Mouse (Mus musculus) heart, embryonic 16.5 days (tissue): ENCODE measurements around the gene Rbfox1. TPM values are rescaled to one million over a fixed set of nuclear protein-coding genes. Genes with fewer than 3 reads are reported as not detected.

Experiments
- ATAC-seq: fragments of 200-750 bp; cut with Nextera tagmentation; replicated peaks from 2 replicates; pipeline ENCODE4 v1.8.0; 2017; ENCODE audit warnings: moderate number of reproducible peaks; ENCODE audit not compliant: insufficient read depth, low FRiP score; ENCODE audit errors: extremely low read depth
- H3K27ac ChIP-seq: fragments of 300-500 bp; sonication (generic); 2 replicates; pipeline ENCODE4 v1.5.1; 2014; ENCODE audit warnings: mild to moderate bottlenecking, low read length, control low read depth, moderate library complexity
- H3K27me3 ChIP-seq: fragments of 300-500 bp; sonication (generic); 2 replicates; pipeline ENCODE4 v1.6.1; 2014; ENCODE audit warnings: low read length, mixed read lengths; ENCODE audit not compliant: control insufficient read depth, insufficient read depth
- H3K36me3 ChIP-seq: fragments of 300-500 bp; sonication (generic); 2 replicates; pipeline ENCODE4 v1.6.1; 2014; ENCODE audit not compliant: control insufficient read depth, insufficient read depth
- H3K4me1 ChIP-seq: fragments of 300-500 bp; sonication (generic); 2 replicates; pipeline ENCODE4 v1.6.1; 2014; ENCODE audit warnings: low read length, mixed read lengths; ENCODE audit not compliant: control insufficient read depth, insufficient read depth
- H3K4me2 ChIP-seq: fragments of 300-500 bp; sonication (generic); 2 replicates; pipeline ENCODE4 v1.6.1; 2014; ENCODE audit warnings: low read depth, mild to moderate bottlenecking, control low read depth, low read length
- H3K4me3 ChIP-seq: fragments of 300-500 bp; sonication (generic); 2 replicates; pipeline ENCODE4 v1.5.1; 2014; ENCODE audit warnings: mild to moderate bottlenecking, control low read depth, low read length
- H3K9ac ChIP-seq: fragments of 300-500 bp; sonication (generic); 2 replicates; pipeline ENCODE4 v1.6.1; 2014; ENCODE audit warnings: low read length, control low read depth
- H3K9me3 ChIP-seq: fragments of 300-500 bp; sonication (generic); replicated peaks from 2 replicates; pipeline ENCODE4 v1.6.1; 2016; ENCODE audit warnings: low read length; ENCODE audit not compliant: control insufficient read depth
- WGBS: fragments of 180-500 bp; shearing (Covaris S2); extraction: QIAGEN DNeasy Blood & Tissue Kit; methylation state at CpG from one replicate; pipeline ENCODE4 v1.1.7; 2014; 5-methylcytosine and 5-hydroxymethylcytosine counted together
- polyA plus RNA-seq: library from polyadenylated mRNA; unstranded; fragments of >200 nt; fragmentation: Nextera tagmentation; extraction: Ambion mirVana; gene quantifications from 2 replicates; pipeline ENCODE4 v1.2.1, GENCODE M21; 2015

Rbfox1 gene
- polyA plus RNA-seq, result 5.9 and 6.1 TPM in 2 replicates

- Histone ChIP-seq H3K27me3 (peaks cover 28% of the 10 kb centered on the region), H3K4me2 (peak within 1 kb of the TSS; percentile 82), H3K4me3 (peak within 1 kb of the TSS; percentile 53), H3K4me1 (peaks cover 2% of the 10 kb centered on the region; the same call in 1 of the 2 replicates), H3K36me3 (no peaks in the 10 kb centered on the region), H3K9me3 (no peaks in the 10 kb centered on the region), H3K27ac (no peak within 1 kb of the TSS), H3K9ac (peak within 1 kb of the TSS; percentile 25; the same call in 1 of the 2 replicates)
- 1% methylated on average over 69 of the region's 69 CpGs for WGBS
- no peak; the same call in 1 of the 2 replicates for ATAC-seq
Observed at GRCm38 (mm10) chr16:5884746-5885689, at the start of gene Rbfox1. TSS of gene Rbfox1 (plus strand) at chr16:5885355.

- 75% methylated on average over 2 of the region's 2 CpGs for WGBS
- Histone ChIP-seq H3K27ac (no peak overlapping the region), H3K4me1 (0 out of 2 replicates have a peak, but pooled peaks cover 2% of the 10 kb centered on the region), H3K36me3 (no peaks in the 10 kb centered on the region), H3K4me2 (no peak overlapping the region), H3K27me3 (no peaks in the 10 kb centered on the region), H3K9ac (no peak overlapping the region), H3K9me3 (0 out of 2 replicates have a peak, but pooled peaks cover 2% of the 10 kb centered on the region), H3K4me3 (no peak overlapping the region)
- ATAC-seq, result no peak
Observed at GRCm38 (mm10) chr16:5836744-5837143, 48.4 kb upstream of the Rbfox1 start.

GRCm38 (mm10) chr16:5841167-5841566 lies 44.0 kb upstream of the Rbfox1 start:
- no peak overlapping the region for H3K4me3 ChIP-seq

GRCm38 (mm10) chr16:5845645-5846044 lies 39.5 kb upstream of the Rbfox1 start:
- Histone ChIP-seq H3K4me2 (no peak overlapping the region), H3K27me3 (no peaks in the 10 kb centered on the region), H3K9ac (no peak overlapping the region), H3K9me3 (no peaks in the 10 kb centered on the region), H3K4me1 (peaks cover 8% of the 10 kb centered on the region; the same call in 1 of the 2 replicates), H3K4me3 (no peak overlapping the region), H3K36me3 (no peaks in the 10 kb centered on the region), H3K27ac (no peak overlapping the region)
- ATAC-seq, result no peak
- 44% methylated on average over 11 of the region's 11 CpGs for WGBS

More at GRCm38 (mm10) chr16:5841167-5841566, 44.0 kb upstream of the Rbfox1 start:
- no peak overlapping the region for H3K9ac ChIP-seq
- no peaks in the 10 kb centered on the region for H3K9me3 ChIP-seq
- H3K4me1 ChIP-seq, result 0 out of 2 replicates have a peak, but pooled peaks cover 2% of the 10 kb centered on the region
- no peak overlapping the region for H3K4me2 ChIP-seq
- no peaks in the 10 kb centered on the region for H3K36me3 ChIP-seq
- 20% methylated on average over 5 of the region's 5 CpGs for WGBS
- no peak for ATAC-seq
- H3K27ac ChIP-seq, result no peak overlapping the region
- no peaks in the 10 kb centered on the region for H3K27me3 ChIP-seq

GRCm38 (mm10) chr16:5853055-5853454 lies 32.1 kb upstream of the Rbfox1 start:
- H3K36me3 ChIP-seq, result no peaks in the 10 kb centered on the region
- no peak overlapping the region for H3K9ac ChIP-seq
- no peaks in the 10 kb centered on the region for H3K27me3 ChIP-seq
- ATAC-seq, result no peak
- H3K4me1 ChIP-seq, result peaks cover 7% of the 10 kb centered on the region; the same call in 1 of the 2 replicates
- H3K9me3 ChIP-seq, result no peaks in the 10 kb centered on the region
- 89% methylated on average over 2 of the region's 2 CpGs for WGBS
- no peak overlapping the region for H3K4me3 ChIP-seq
- no peak overlapping the region for H3K4me2 ChIP-seq
- no peak overlapping the region for H3K27ac ChIP-seq

GRCm38 (mm10) chr16:5864350-5864749 lies 20.8 kb upstream of the Rbfox1 start:
- 76% methylated on average over 4 of the region's 4 CpGs for WGBS
- Histone ChIP-seq H3K4me2 (no peak overlapping the region), H3K27me3 (no peaks in the 10 kb centered on the region), H3K9ac (no peak overlapping the region), H3K9me3 (no peaks in the 10 kb centered on the region; the same call in 1 of the 2 replicates), H3K36me3 (no peaks in the 10 kb centered on the region), H3K4me1 (no peaks in the 10 kb centered on the region), H3K4me3 (no peak overlapping the region), H3K27ac (no peak overlapping the region)
- no peak for ATAC-seq

- Histone ChIP-seq H3K4me1 (no peaks in the 10 kb centered on the region), H3K4me3 (no peak overlapping the region), H3K27me3 (no peaks in the 10 kb centered on the region), H3K36me3 (no peaks in the 10 kb centered on the region), H3K4me2 (no peak overlapping the region), H3K27ac (no peak overlapping the region), H3K9ac (no peak overlapping the region), H3K9me3 (no peaks in the 10 kb centered on the region; the same call in 1 of the 2 replicates)
- no peak for ATAC-seq
- WGBS, result 69% methylated on average over 1 of the region's 1 CpGs
Observed at GRCm38 (mm10) chr16:5866966-5867365, 18.2 kb upstream of the Rbfox1 start.

GRCm38 (mm10) chr16:5870391-5870790 lies 14.8 kb upstream of the Rbfox1 start:
- Histone ChIP-seq H3K4me2 (no peak overlapping the region), H3K9ac (no peak overlapping the region), H3K36me3 (no peaks in the 10 kb centered on the region), H3K27ac (no peak overlapping the region), H3K9me3 (no peaks in the 10 kb centered on the region), H3K4me3 (no peak overlapping the region), H3K27me3 (no peaks in the 10 kb centered on the region), H3K4me1 (no peaks in the 10 kb centered on the region)
- WGBS, result 55% methylated on average over 3 of the region's 3 CpGs
- ATAC-seq, result no peak

GRCm38 (mm10) chr16:5881820-5882219 lies 3.3 kb upstream of the Rbfox1 start:
- H3K4me3 ChIP-seq, result no peak overlapping the region
- H3K27ac ChIP-seq, result no peak overlapping the region
- no peak overlapping the region for H3K9ac ChIP-seq
- WGBS, result 0% methylated on average over 4 of the region's 4 CpGs
- H3K36me3 ChIP-seq, result no peaks in the 10 kb centered on the region
- H3K4me1 ChIP-seq, result peaks cover 2% of the 10 kb centered on the region; the same call in 1 of the 2 replicates
- peak; percentile 32; the same call in 1 of the 2 replicates for ATAC-seq
- no peaks in the 10 kb centered on the region for H3K9me3 ChIP-seq
- H3K27me3 ChIP-seq, result peaks cover 28% of the 10 kb centered on the region
- no peak overlapping the region for H3K4me2 ChIP-seq
